Mouse (Mus musculus) ovary, postnatal 10 days (tissue): Measurements from ENCODE around the gene Tns1.

Source experiments
- DNase-seq: peaks from one replicate; pipeline ENCODE4 v3.0.0; 2022; ENCODE audit warnings: low spot score

Tns1 gene

GRCm38 (mm10) chr1:74091138-74091537 is 33.1 kb downstream of the Tns1 start:
- no peak for DNase-seq

DNA sequence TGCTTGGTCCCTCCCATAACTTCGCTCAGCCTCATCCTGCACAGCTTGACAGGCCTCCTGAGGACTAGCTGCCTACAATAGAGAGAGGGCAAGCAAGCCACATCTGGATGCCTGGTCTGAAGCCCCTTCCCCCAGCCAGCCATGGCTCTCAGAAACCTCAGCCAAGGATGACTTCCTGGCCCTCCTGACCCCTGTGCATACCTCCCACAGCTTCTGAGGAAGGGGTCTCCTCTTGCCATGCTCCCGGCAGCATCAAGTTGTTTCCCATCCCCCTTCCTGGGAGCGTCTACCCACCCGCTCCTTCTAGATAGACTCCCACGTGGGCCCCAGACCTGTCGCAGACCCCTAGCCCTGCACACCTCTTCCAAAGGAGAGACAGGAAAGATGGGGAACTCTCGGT is 33.9 kb downstream of the Tns1 start:
- DNase-seq = no peak

DNA sequence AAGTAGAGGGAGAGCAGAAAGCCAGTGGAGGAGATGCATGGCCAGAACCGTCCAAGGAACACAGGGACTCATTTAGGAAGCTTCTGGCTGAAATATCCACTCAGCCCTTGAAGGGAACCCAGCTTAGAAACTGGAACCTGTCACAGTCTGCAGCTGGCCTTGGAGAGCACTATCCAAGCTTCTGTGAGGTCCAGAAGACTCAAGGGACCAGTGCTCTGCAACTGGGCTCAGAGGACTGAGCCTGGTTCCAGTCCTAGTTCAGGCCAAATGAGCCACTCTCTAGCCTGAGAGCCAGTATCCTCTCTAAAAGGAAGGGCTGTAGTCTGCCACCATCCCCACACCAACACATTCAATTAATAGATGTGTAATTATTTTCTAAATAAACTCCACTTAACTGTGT is 35.7 kb downstream of the Tns1 start:
- no peak for DNase-seq

DNA sequence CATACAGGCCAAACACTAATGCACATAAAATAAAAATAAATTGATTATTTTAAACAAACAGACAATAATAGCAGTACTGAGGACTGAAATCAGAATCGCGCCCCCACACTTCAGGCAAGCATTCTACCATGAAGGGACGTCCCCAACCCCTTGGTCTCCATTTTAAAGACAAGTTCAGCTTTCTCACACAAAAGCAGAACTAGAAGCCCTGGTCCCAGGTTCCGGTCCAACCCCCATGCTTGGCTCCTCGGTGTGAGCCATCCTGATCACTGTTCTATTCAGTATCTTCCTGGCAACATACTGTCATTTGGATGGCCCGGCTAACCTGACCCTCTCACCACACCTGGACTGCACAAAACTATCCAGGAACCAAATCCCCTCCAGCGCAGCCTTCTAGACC is 38.7 kb downstream of the Tns1 start:
- DNase-seq = no peak

- no peak for DNase-seq
Measured at GRCm38 (mm10) chr1:74084752-74085151, 39.5 kb downstream of the Tns1 start.

DNA sequence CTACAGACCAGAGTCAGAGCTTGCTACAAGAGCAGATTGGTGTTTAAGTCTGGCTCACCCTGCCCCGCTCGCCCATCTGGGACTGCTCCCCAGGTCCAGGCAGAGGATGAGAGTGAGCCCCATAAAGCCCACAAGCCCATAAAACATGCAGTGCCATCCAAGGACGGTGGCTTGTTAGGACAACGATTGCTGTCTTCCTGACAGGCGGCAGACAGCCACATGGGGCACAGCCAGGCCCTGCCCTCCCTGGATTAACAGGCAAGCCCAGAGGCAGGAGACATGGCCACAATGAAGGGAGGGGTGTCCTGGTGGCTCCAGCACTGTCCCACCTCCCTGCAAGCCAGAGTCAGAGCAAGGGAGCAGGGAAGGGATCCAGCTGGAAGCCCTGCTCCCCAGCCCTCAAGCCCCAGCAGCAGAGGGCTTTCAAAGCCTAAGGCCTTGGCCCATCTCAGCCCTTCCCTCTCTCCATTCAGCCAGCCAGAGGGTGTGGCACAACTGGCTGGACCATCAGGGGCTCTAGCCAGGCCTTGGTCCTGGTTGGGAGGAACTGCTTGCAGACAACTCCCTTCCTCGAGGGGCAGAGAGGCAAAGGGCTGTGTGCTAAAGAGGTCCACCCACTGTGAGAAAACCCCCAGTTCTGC is 40.1 kb downstream of the Tns1 start:
- DNase-seq = no peak

GRCm38 (mm10) chr1:74082841-74083463 is 41.3 kb downstream of the Tns1 start:
- no peak for DNase-seq

DNA sequence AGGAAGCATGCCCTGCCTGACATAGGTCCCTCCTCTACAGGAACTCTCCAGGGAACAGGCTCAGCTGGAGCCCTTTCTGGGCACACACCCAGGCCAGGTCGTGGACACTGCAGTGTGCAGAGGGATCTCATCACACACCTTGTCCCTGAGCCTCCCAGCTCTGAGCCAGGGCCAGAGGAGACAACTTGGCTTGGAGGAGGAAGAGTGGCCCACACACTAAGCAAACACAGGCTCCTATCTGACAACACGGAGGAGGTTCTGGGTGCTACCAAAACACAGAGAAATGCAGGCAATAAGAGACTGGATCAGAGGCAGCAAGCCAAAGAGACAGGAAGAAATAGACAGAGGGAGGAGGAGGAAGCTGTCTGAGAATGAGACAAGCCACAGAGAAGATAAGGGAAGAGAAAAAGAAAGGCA is 42.7 kb downstream of the Tns1 start:
- DNase-seq = no peak

DNA sequence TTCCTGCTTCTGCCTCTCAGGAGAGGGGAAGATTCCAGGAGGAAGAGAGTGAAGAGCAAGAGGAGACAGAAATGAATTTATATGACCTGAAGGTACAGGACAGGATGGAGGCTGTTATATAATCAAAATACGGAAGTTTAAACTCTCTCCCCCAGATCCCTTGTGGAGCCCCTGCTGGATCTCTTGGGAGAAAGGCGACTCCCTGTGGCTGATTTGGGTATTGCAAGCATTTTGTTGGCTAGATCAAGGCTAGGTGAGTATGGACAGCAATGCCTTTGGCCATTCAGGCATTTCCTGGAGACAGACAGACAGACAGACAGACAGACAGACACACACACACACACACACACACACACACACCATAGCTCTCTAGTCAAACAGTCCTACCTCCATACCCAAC is 46.9 kb downstream of the Tns1 start:
- DNase-seq = peak; percentile 81

DNA sequence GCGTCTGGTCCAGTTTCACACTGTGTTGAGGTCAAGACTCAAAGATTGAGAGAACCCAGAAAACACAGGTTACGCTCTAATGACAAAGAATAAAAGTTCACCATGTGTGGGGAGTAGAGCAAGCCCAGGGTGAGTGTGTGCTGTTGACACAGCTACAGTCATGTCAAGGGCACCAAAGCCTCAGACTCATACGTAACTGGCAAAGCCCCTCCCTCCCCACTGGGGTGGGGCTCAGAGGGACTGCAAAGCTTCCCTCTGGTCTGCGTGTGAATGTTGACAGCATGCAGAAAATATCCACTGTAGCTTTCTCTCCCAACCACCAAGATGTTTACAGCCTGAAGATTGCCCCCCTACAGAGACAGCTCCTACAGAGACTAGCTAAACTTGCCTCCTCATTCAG is 48.0 kb downstream of the Tns1 start:
- no peak for DNase-seq

DNA sequence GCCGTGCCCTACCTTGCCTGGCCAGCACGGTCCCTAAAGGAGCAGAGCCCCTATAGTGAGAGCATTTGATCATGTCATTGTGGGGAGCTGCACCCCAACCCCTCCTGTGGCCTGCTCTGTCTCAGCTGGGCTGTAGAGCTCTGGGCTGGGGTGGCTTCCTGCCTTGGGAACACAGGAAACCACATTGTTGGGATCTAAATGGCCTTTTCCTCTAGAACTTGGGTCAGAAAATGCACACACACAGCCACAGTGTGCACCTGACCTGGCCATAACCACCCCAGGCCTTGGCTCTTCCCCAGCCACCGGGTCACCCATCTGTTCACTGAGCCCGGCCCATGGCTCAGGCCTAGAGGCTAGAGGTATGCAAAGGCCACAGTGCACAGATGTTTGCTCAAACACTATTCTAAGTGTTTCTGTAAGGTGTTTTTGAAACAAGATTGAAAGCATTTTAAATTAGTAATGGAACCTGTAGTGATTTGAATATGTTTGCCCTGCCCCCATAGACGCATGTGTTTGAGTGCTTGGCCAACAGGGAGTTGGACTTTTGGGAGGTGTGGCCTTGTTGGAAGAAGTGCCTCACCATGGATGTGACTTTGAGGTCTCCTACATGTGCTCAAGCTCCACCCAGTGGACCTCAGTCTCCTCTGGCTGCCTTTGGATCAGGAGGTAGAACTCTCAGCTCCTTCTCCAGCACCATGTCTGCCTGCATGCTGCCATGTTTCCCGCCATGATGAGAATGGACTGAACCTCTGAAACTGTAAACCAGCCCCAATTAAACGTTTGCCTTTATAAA is 49.4 kb downstream of the Tns1 start:
- DNase-seq = no peak

DNA sequence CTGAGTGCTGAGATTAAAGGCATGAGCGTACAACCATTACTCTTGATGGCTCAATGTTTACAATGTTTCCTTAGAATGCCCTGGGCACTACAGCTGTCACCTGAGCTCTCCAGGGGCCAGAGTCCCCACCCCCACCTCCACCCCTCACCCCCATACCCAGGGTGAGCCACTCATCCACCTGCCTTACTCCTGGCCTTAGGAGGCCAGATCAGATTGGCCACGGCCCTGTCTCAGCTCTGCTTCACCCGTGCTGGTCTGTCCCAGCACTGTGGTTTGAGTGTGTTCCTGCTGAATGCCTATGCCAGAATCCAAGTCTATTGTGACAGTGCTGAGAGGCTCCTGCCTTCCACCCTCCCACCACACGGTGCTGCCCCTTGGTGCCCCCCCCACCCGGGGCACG is 50.5 kb downstream of the Tns1 start:
- DNase-seq = no peak

GRCm38 (mm10) chr1:74070745-74071144 is 53.5 kb downstream of the Tns1 start:
- DNase-seq = no peak

GRCm38 (mm10) chr1:74070001-74070551 is 54.2 kb downstream of the Tns1 start:
- DNase-seq = no peak

- no peak for DNase-seq
Measured at GRCm38 (mm10) chr1:74069085-74069835, 55.0 kb downstream of the Tns1 start.

GRCm38 (mm10) chr1:74068366-74069084 is 55.7 kb downstream of the Tns1 start:
- DNase-seq = no peak

- DNase-seq = no peak
Measured at GRCm38 (mm10) chr1:74067866-74068265, 56.4 kb downstream of the Tns1 start.

GRCm38 (mm10) chr1:74066576-74066975 is 57.7 kb downstream of the Tns1 start:
- DNase-seq = no peak

DNA sequence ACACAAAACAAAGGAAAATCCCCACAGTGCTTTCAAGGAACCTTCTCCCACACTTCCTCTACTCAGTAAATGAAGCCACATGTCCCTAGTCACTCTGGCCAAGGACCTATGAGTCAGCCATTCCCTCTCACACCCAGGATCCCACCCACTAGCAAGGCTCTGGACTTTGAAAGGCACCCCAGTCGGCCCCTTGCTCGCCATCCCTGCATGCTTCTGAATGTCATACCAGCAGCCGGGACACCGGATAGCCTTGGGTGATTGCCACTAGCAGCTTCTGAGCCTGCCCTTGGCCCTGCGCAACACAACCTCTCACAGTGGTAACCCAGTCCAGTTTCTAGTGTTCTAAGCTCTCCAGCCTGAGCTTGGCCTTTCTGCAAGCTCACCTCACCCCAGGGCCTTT is 58.2 kb downstream of the Tns1 start:
- no peak for DNase-seq

DNA sequence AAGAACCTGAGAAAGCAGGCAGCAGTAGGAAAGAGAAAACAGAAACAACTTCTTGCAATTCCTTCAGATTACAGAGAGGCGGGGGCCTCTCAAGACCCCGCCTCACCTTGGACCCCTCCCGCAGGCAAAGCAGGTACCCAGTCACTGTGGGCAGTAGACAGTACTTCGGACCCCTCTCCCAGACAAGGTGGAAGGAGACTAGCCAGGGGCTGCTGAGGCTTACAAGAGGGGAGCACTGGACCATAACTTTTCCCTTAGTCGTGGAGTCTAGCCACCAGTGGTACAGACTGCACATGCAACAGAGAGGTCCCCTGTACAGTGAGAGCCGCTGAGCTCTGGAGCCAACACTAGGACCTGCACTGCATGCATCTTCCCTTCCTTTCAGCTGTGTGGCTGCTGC is 64.2 kb downstream of the Tns1 start:
- no peak for DNase-seq

- DNase-seq = no peak
Measured at GRCm38 (mm10) chr1:74059552-74059951, 64.7 kb downstream of the Tns1 start.

DNA sequence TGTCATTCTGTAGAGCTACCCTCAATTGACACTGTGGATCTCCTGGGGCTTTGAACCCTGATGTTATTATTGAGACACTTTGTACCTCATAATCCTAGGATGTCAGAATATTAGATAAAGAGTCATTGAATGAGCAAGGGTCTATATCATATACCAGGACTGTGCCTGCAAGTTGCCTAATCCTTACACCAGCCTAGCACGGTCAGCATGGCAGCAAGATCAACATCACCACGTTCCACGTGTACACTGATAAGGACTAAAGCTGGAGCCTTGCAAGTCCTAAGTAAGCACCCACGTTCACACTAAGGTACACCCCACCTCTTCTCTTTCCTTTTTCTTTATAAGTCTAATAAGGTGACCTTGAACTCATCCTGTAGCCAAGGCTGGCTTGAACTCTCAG is 65.5 kb downstream of the Tns1 start:
- no peak for DNase-seq
